Mouse (Mus musculus): Measurements from ENCODE around the gene Polr1c.

GRCm38 (mm10) chr17:46272058-46272457 is 24.2 kb upstream of the Polr1c start:
- TF ChIP-seq CTCF (IDR thresholded peaks at IDR 0.05; ENCODE audit: control insufficient read depth, insufficient read depth, insufficient read length) (no peak), FOSL1 (IDR thresholded peaks at IDR 0.05; ENCODE audit: insufficient read depth, low read length, poor library complexity, severe bottlenecking) (no peak)

Data from C2C12 (cell line).